Mouse (Mus musculus): ENCODE data around the gene Hist1h4c. TPM values are rescaled to one million over a fixed set of nuclear protein-coding genes. Genes with fewer than 3 reads are reported as not detected.
"Not testable (repeated sequence)": the region's sequence is repeated elsewhere in the genome, so short reads cannot be mapped to it uniquely, and the experiment has no call there.

The Hist1h4c gene
- total RNA-seq, 2 experiments from 2014 or later, result 114 to 117 TPM

DNA sequence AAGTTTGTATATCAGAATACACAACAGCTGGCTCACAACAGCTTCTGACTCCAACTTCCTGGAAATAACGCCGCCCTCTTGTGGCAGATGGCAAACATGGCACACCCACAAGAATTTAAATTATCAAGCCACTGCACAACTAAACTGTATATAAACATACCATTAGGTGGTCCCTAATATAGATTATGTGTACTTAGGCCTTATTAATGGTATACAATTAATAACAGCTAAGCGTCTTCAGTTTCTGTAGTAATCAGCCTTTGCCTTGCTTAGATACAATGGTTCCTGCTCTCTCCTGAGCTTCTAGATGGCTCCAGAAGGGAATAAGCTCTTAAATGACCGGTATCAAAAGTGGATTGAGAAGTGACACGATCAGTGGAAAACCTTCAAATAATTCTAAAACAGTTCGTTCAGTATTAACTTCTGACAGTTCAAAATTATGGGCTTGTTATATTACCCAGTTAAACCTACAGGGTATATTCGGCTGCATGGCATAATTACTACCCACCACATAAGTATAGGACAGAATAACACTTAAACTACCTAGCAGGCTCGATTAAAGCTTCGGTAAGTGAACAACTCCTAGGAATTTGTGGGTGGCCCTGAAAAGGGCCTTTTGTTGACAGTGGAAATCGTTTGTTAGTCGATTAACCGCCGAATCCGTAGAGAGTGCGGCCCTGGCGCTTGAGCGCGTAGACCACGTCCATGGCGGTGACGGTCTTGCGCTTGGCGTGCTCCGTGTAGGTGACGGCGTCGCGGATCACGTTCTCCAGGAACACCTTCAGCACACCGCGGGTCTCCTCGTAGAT is 559 bp downstream of the Hist1h4c start:
- DNase-seq (ENCODE audit: low spot score in 2 of 2), result peak; percentile 55 to 57

DNA sequence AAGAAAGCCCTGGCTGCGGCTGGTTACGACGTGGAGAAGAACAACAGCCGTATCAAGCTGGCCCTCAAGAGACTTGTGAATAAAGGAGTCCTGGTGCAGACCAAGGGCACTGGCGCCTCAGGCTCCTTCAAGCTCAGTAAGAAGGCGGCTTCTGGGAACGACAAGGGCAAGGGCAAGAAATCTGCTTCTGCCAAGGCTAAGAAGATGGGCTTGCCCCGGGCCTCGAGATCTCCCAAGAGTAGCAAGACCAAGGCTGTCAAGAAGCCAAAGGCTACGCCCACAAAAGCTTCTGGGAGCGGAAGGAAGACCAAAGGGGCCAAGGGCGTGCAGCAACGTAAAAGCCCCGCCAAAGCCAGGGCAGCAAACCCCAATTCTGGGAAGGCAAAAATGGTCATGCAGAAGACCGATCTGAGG is 2.2 kb downstream of the Hist1h4c start:
- no peak for DNase-seq (ENCODE audit: low spot score in 2 of 2)

DNA sequence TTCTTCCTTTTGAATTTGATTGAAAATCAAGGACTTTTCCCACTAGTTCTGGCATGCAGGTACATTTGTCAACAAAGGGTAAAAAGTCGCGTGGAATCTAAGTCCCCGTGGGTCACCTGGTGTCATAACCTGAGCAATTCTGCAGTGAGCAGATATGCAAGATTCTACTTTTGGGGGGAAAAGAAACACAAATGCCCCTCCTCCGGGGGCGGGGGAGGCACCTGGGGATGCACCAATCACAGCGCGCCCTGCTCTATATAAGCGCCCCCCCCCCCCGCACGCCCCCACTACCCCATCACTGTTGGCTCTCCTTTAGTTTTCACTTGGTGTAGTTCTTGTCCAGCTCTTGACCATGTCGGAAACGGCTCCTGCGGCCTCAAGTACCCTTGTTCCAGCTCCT is 2.7 kb downstream of the Hist1h4c start, which contains the start of gene Hist1h1t:
Hist1h1t (plus strand) TSS at position 301 of the 400 bp plus-strand sequence.
- DNase-seq (ENCODE audit: low spot score in 2 of 2), result no peak

DNA sequence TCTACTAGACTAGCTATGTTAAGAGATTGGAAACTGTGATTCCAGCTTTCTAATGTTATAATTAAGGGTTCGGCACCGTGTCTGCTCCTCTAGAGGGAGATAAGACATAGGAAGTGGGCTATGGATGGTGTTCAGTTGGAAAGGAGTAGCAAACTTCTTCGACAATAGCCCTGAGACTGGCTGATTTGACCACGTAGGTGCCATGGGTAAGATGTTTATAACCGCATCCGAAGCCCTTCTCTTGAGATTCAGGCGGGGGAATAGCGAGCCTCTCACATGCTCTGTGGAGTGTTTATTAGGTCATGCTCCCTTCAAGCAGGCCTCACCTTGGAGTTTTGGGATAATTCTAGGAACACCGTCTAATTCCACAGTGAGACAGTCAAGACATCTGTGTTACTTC is 3.3 kb downstream of the Hist1h4c start:
- DNase-seq (ENCODE audit: low spot score in 2 of 2), result no peak

DNA sequence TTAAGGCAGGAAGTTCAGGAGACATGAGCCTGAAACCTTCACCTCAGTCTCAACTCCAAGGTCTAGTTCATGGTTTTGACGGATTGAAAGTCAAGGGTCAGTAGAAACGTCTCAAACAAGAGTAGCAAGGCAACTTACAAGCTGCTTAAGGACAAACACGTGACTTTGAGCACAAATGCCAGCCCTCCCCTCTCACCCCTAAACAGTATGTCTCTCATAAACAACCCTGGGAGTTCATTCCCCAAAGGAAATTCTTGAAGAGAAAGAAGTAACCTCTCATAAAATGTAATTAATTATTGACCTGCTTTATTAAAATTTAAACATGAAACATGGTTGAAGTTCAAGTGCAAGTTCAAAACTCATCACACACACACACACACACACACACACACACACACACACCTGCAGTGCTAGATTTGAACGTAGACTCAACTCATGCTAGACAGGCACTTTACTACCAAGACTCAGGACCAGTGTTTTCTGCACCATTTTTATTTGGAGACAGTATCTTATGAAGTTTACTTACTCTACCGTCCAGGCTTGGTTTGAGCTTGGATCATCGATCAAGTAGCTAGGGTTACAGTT is 4.3 kb downstream of the Hist1h4c start:
- no peak for DNase-seq (ENCODE audit: low spot score in 2 of 2)

DNA sequence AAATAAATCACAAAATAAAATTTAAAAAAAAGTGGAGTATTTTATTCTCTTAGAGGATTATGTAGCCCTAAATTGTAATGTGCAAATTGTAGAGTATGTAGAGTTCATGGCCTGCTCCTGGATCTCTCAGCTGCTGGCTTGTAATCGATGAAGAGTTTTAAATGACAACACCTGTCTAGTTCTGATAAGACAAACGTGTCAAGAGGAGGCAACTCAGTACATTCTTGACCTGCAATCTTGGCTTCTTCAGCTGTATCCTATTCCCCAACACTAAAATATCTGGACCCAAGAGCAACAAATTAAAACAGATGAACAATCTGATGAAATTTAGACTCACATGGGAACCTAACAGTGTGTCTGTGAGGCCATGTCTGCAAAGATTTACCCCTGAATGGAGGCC is 8.8 kb downstream of the Hist1h4c start:
- DNase-seq (ENCODE audit: low spot score in 2 of 2), result no peak

DNA sequence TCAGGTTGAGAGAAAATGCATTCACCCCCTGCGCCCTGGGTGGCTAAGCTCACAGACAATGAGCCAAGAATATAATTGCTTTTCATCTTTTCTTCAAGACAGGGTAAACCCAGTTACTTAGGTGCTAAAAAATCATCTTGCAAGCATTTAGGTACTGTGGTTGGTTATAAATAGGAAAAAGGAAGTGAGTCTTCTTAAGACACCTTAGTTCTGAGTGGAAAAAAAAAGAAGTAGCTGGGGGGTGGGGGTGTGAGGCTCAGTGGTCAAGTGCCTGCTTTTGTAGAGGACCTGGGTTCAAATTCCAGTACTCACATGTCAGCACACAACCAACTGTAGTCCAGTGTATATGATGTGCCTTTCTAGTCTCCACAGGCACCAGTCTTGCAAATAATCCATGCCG is 9.3 kb downstream of the Hist1h4c start:
- DNase-seq (ENCODE audit: low spot score in 2 of 2), result no peak

DNA sequence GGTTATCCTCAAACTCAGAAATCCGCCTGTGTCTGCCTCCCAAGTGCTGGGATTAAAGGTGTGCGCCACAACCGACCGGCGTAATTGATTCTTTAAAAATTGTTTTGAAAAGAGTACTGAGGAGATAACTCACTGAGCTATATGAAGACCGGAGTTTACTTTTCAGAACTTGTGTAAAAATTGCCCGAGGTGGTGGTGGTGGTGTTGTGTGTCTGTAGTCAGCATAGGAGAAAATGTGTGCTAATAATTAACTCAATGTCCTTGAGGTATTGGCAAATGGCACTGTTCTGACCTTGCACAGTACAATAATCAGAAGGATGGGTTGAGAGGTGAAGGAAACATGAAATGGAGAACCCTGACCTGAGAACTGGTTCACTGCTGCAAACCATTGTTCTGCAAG is 10.3 kb downstream of the Hist1h4c start:
- no peak for DNase-seq (ENCODE audit: low spot score in 2 of 2)

DNA sequence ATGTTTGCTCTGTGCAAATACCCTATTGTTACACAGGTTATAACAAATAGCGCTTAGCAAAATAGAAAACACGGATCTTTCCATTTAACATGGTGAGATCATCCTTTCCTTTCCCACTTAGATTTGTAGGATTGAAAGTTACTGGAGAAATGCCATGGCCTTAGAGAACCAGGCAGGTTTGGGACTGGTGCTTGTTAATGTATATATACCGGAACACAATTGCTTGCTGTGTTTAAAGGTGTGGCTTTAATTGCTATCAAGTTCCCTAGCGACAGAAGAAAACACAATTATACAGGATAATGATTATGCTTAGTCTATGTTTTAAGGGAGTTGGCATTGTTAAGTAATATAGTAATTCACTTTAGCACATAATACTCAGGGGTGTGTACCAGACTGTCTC is 11.1 kb downstream of the Hist1h4c start:
- DNase-seq (ENCODE audit: low spot score in 2 of 2), result no peak

DNA sequence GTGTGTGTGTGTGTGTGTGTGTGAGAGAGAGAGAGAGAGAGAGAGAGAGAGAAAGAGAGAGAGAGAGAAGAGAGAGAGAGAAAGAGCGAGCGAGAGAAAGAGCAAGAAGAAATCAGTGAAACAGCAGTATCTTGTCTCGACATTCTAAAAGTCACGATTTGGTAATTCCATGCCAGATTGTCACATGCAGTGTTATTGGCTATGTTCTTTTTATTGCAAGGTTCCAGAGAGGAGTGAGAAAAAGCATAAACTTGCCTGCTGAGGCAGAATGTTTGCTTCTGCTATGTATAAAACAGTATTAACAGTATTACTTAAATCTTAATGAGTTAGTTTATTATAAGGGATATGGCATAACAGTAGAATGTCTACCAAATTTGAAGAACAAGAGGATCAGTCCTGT is 12.3 kb downstream of the Hist1h4c start:
- no peak for DNase-seq (ENCODE audit: low spot score in 2 of 2)

DNA sequence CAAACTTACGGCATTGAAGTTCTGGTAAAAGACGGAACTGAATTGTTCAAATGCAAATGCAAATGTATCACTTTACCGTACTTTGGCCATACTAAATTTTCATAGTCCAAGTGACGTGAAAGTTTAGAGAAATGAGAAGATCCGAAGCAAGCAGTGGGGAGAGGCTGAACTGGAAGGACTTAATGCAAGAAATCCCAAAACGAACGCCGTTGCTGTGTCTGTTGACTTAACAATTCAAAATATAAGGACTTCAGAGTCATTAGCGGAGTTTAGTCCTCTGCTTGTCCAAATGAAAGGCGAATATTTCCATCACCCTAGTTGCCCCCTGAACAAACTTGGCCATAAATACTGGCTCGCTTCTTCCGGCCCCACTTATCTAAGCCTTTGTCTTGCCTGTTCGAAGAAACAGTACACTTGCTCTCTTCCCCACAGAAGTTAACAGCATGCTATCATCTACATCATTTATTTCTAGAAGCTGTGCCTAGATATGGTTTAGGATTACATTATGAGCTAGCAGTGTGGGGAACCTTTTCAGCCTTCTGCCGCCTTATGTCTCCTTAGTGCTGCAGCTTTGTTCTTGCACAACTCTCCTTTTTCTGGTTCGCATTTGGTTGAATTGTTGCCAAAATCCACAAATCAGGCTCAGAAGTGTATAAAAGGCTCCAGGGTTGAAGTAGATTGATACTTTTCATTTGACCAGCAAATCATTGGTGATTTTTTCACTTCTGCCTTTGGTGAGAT is 13.0 kb downstream of the Hist1h4c start:
- no peak for DNase-seq (ENCODE audit: low spot score in 2 of 2)

DNA sequence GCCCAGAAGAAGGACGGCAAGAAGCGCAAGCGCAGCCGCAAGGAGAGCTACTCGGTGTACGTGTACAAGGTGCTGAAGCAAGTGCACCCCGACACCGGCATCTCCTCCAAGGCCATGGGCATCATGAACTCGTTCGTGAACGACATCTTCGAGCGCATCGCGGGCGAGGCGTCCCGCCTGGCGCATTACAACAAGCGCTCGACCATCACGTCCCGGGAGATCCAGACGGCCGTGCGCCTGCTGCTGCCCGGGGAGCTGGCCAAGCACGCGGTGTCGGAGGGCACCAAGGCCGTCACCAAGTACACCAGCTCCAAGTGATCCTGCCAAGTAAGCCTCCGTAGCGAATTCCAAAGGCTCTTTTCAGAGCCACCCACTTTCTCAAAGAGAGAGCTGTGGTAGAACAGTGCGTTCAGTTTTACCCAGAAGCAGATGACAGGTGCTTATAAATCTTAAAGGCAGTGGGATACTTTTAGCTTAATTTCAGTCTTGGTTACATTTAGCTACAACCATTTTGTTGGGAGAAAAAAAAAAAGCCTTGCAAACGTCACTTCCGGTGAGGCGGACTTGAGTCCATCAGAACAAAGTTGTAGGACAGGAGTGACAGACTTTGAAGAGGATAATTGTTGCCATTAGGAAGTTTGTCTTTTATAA is 13.8 kb downstream of the Hist1h4c start:
- peak; percentile 21 to 25 for DNase-seq (ENCODE audit: low spot score in 2 of 2)

DNA sequence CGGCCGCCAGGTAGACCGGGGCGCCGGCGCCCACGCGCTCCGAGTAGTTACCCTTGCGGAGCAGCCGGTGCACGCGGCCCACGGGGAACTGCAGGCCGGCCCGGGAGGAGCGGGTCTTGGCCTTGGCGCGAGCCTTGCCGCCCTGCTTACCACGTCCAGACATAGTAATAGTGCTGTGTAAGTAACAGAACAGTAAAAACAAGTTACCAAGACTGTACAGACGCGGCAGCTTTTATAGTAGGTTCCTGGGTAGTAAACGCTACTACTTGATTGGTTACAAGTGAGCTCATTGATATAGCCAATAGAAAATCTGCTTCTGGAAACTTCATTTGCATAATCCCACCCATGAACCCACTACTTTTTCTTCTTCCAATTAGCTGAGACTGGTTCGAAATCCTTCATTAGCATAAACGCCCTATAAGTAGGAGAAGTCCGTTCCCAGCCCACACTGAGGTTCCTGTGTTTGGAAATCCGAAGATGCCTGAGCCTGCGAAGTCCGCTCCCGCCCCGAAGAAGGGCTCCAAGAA is 14.4 kb downstream of the Hist1h4c start, which contains the start of the genes Hist1h2ac and Hist1h2bc:
Hist1h2ac (minus strand) TSS at position 194 of the 527 bp plus-strand sequence.
Hist1h2bc (plus strand) TSS at position 445 of the 527 bp plus-strand sequence.
- DNase-seq (ENCODE audit: low spot score in 2 of 2), result peak; percentile 78 to 83

DNA sequence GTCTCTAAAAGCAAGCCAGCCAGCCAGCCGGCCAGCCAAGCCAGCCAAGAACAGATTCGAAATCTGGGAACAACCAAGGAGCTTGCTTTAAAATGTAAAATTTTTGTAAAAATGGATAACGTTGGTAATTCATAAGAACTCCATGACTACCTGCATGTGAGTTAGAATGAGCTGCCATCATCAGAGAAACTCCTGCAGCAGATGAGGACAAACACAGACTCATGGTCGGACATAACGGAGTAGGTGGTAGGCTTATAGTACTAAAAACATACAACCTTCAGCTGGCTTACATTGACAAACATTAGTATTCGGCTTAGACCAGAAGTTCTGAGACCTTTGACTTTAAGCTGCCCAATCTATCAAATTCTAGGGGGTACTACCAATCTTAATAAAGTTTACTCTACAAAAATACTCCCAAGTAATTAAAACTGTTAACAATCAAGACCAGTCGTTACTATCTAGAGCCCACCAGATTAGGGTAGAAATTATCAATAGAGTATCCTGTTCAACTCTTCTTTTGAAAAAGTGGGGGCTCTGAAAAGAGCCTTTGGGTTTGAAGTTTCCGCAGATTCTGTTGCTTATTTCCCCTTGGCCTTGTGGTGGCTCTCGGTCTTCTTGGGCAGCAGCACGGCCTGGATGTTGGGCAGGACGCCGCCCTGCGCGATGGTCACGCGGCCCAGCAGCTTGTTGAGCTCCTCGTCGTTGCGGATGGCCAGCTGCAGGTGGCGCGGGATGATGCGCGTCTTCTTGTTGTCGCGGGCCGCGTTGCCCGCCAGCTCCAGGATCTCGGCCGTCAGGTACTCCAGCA is 15.1 kb downstream of the Hist1h4c start:
- not testable (repeated sequence) for DNase-seq (ENCODE audit: low spot score in 2 of 2)

DNA sequence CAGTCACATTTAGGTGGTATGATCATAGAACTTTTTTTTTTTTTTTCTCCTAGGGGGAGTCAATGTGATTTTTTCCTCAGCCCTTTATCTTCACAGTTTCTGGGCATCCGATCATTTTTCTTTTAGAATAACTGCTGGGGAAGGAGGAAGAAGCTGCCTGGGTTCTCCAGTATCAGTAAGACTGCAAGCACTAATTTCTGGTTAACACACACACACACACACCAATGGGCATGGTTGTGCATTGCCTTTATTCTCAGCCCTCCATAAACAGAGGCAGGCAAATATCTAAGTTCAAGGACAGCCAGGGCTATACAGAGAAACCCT is 15.7 kb downstream of the Hist1h4c start:
- no peak for DNase-seq (ENCODE audit: low spot score in 2 of 2)

DNA sequence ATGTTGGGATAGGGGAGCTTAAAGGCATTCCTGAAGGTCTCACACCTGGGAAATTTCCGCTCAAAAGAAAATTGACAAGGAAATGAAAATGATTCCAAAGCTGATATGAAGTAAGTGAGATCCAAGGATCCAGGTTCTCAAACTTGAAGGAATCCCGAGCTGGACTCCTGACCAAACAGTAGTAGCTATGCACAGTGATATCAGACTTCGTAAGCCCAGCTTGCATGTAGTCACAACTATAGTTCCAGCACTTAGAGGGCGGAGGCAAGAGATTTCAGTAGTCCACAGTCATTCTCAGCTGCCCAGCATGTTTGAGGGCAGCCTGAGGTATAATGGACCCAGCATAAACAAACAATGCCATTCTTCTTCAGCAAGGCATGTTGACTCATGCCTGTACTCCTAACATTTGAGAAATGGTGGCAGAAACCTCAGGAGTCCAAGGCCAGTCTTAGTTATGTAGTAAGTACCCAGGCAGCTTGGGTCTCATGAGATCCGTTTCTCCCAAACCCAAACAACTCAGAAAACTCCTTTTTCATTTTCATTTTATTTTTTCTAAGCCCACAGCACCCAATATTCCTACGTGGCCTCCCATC is 16.2 kb downstream of the Hist1h4c start:
- no peak for DNase-seq (ENCODE audit: low spot score in 2 of 2)

DNA sequence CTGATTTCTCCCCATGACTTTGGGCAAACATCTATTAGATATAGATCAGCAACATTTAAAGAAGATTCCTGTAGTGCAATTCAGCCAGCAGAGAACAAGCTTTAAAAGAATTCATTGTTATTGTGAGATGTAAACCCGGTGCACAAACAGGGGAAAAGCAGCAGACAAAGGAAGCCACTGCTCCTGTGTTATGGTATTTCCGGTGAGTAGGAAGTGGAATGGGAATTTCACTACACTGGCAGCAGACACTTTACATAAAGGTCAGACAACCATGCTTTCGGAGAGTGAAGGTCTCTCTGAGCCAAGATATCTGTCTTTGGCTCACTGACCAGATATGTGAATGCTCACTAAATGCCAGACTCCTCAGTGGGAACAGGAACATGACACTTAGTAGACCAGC is 35.7 kb downstream of the Hist1h4c start:
- no peak for DNase-seq (ENCODE audit: low spot score in 2 of 2)

DNA sequence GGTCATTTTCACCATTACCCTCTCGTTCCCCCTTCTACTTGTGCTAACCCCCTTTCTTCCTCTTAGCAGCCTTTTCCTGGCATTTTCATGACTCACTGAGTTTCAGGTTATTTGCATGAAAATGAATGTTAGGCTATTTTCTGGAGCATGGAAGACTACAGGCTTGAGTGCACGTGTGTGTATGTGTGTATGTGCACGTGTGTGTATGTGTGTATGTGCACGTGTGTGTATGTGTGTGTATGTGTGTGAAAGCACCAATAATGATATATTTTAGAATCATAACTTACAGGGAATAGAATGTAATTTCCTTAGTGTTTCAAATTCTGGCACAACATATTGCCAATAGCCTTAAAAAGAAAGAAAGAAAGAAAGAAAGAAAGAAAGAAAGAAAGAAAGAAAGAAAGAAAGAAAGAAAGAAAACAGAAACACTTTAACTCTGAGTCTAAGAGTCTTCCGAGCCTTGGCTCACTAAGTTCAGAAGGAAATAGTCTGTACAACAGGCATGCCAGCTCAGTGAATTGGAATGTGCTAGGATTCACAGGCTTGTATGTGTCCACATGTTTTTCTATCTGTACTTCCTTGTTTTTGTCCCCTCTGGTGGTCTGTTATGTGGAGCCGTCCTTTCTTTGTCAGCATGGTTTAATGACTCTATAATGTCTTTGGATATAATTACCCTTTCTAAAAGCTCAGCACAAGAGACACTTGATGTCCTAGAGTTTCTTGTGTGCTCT is 38.5 kb downstream of the Hist1h4c start:
- no peak for DNase-seq (ENCODE audit: low spot score in 2 of 2)
